Mouse (Mus musculus): ENCODE measurements at regions not wholly inside any gene's neighbourhood (a gene's known extent, or its start where the extent isn't known, plus 50 kb on each side); places are given as distances from the start of the nearest gene placed in this dataset.
A peak's percentile ranks its signal among the peaks of the same experiment; 100 is the strongest.

GRCm38 (mm10) chr4:54282934-54283333 lies 457.1 kb downstream of the Tmem38b start:
- DNase-seq, result peak; percentile 8 to 17
- intact Hi-C loops (cut with DNase I), result no loop called here

GRCm38 (mm10) chr4:54313804-54314203 lies 488.0 kb downstream of the Tmem38b start:
- no peak for DNase-seq
- intact Hi-C loops (cut with DNase I), result loop anchor here (10.0 kb wide), 1 partner anchor 931 kb away; no protein-coding TSS in a partner anchor

- DNase-seq, result no peak
Measured at GRCm38 (mm10) chr4:54324851-54325250, 499.0 kb downstream of the Tmem38b start.

GRCm38 (mm10) chr4:54328273-54328672 lies 502.4 kb downstream of the Tmem38b start:
- intact Hi-C loops (cut with DNase I), result no loop called here
- no peak for DNase-seq

More at GRCm38 (mm10) chr4:54324851-54325250, 499.0 kb downstream of the Tmem38b start:
- intact Hi-C loops (cut with DNase I), result no loop called here

DNA sequence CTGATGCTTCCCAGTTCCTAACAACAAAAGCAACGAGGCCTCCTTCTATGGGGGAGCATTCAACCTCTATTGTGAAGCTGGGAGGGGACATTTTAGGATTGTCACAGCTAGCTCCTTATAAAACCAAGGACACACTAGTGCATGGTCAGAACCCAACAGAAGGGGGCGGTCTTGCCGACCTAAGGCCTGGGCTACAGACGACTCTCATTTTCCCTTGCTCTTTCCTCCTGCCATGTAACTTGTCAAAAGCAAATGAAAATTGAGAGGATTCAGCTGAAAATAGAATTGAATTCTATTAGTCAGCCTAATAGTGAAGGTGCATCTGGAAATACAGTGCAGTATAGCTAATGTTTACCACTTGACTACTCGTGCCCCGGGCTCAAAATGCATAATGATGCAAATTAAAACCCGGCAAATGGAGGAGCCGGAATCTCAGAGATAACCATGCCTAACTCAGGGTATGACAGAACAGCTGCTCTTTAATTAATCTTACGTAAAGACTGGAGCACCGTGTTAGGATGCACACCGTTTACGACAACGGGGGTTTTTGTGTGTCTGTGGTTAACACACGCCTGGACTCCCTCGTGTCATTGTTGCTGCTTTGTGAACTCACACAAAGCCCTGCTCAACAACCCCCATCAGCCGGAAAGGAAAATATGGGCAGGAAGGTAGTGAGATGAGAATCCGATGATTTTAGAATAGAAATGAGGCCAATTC lies 503.0 kb downstream of the Tmem38b start:
- intact Hi-C loops (cut with DNase I), result no loop called here
- no peak for DNase-seq

- DNase-seq, result no peak
- intact Hi-C loops (cut with DNase I), result no loop called here
Measured at GRCm38 (mm10) chr4:54330686-54331085, 504.8 kb downstream of the Tmem38b start.

GRCm38 (mm10) chr4:54331588-54332211 lies 505.9 kb downstream of the Tmem38b start:
- no peak for DNase-seq
- intact Hi-C loops (cut with DNase I), result no loop called here

GRCm38 (mm10) chr4:54332261-54332660 lies 506.4 kb downstream of the Tmem38b start:
- intact Hi-C loops (cut with DNase I), result no loop called here

DNA sequence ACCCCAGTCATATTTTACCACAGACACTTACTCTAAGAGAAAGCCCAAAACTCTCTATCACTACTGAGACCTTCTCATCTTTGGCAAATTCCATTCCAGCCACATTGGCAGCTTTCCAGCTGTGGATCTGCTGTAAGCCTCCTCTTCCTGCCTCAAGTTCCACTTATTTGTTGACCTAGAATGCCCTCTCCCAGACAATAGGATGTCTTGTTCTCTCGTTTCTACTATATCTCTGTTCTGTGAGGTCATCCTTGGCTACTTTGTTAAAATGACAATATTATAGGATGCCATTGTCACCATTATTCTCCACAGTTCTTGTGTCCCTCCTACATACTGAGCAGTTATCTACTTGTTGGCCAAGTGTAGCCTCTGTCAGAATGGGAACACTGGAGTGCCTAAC lies 512.7 kb downstream of the Tmem38b start:
- no peak for DNase-seq
- intact Hi-C loops (cut with DNase I), result no loop called here

More at GRCm38 (mm10) chr4:54332261-54332660, 506.4 kb downstream of the Tmem38b start:
- no peak for DNase-seq

GRCm38 (mm10) chr4:54340106-54340505 lies 514.3 kb downstream of the Tmem38b start:
- intact Hi-C loops (cut with DNase I), result no loop called here

DNA sequence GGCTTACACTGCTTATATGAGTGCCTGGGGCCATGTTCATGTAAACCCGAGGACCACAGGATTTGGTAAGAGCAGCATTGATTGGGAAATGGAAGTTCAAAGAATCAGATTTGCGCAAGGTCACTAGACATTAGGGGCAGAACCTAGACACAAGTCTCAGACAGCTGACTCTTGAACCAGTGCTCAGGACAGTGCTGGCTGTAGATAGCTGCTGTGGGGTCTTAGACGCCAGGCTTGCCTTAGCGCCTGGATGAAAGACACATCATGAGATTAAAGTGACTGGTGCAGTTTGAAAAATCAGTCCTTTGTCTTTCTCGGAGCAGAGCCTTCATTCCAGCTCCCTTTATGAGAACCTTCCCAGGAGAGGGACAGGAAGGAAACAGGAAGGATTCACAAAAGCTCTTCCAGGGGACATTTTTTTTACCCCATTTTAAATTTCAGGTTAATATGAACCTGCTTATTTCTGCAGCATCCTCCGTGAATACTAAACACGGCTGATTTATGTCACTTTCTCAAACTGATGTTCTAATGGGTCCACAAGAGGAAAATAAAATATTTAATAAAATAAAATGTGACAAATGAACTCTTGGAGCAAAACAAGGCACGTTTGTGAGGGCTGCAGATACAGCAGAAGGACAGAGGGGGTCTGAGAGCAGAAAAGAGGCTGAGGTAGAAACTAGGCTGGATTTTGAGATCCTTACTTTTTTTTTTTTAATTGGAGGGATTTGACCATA lies 528.0 kb downstream of the Tmem38b start:
- intact Hi-C loops (cut with DNase I), result no loop called here
- no peak for DNase-seq

More at GRCm38 (mm10) chr4:54340106-54340505, 514.3 kb downstream of the Tmem38b start:
- no peak for DNase-seq

GRCm38 (mm10) chr4:54354391-54354726 lies 528.5 kb downstream of the Tmem38b start:
- no peak for DNase-seq
- intact Hi-C loops (cut with DNase I), result no loop called here

DNA sequence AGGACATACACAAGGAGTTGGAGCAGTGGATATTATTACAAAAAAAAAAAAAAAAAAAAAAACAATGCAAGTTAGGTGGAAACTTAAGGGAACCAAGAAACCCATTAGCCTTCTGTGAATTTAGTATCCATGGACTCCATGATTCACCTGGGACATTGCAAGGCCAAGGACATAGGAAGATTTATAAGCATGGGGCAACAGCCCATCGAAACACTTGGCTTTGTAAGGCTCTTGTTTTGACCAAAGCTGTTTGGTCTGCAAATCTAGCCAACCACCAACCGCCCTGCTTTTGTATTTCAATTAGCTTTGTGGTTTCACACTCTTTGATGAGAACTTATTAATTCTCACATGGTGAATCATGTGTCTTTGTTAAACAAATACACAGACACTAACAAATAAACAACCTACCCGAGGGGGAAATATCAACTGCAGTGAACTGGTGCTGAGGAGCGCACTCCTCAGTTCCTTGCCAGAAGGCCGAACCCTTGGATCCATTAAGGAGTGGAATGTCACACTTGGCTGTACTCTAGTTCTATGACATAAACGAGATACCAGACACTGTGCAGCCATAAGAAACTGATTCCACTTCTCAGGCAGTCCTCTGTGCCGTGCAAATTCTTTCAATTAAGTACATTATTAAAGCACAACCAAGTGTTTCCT lies 529.7 kb downstream of the Tmem38b start:
- intact Hi-C loops (cut with DNase I), result no loop called here
- DNase-seq, result no peak

- intact Hi-C loops (cut with DNase I), result no loop called here
- no peak for DNase-seq
Measured at GRCm38 (mm10) chr4:54356041-54356427, 530.2 kb downstream of the Tmem38b start.

DNA sequence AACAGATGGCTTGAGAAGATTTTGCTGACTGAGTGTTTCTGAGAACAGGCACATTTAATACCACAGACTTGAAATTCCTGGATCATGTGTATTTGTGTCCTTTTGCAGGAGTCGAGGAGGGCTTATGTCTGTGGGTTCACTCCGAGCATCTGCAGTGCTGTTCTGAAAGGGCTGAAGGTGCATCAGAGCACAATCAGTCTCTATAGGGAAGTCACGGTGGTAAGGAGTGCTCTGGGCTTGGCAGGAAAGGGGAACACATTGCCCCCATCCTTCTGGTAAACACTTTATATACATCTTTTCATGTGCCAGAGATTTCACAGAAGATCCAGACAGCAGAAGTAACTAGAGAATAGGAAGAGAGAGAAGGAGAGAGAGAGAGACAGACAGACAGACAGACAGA lies 545.1 kb downstream of the Tmem38b start:
- intact Hi-C loops (cut with DNase I), result no loop called here
- no peak for DNase-seq

GRCm38 (mm10) chr4:54371418-54371957 lies 545.6 kb downstream of the Tmem38b start:
- DNase-seq, result no peak
- intact Hi-C loops (cut with DNase I), result no loop called here

GRCm38 (mm10) chr4:54373606-54374005 lies 547.8 kb downstream of the Tmem38b start:
- no peak for DNase-seq
- intact Hi-C loops (cut with DNase I), result no loop called here

DNA sequence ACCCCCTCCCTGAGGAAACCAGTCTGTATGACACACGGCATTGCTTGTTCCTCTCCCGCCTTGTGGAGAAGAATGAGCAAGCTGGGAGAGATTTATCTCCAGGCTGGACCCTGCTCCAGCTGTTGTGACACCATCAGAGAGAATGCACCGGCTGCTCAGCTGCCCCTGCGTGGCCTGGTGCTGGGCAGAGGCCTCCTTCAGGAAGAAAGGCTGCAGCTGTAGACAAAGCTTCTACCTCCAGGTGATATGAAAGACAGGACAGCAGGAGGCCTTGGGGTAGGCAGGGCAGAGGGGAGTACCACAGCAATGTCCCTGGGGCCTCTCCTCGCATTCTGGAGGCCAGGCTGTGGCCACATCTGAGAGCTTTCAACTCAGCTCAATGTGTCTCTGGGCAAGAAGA lies 548.6 kb downstream of the Tmem38b start:
- intact Hi-C loops (cut with DNase I), result no loop called here
- no peak for DNase-seq

DNA sequence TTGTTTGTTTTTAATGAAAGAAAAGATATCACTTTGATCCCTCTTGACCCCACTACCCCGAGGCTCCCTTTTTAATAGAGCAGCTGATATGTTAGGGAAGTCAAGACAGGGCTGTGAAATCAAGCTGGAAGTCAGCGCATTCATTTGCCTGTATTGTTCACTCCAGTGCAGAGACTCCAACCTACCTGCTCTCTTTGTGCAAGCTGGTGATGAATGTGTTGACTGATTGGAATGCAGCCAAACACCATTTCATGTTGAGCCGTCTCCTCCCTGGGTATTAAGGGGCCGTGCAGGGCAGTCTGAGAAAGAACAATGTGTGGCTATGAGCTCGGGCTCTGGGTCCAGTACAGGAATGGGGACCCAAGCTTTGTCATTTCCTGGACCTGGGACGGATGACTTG lies 557.4 kb upstream of the Zfp462 start:
- DNase-seq, result no peak
- intact Hi-C loops (cut with DNase I), result no loop called here

DNA sequence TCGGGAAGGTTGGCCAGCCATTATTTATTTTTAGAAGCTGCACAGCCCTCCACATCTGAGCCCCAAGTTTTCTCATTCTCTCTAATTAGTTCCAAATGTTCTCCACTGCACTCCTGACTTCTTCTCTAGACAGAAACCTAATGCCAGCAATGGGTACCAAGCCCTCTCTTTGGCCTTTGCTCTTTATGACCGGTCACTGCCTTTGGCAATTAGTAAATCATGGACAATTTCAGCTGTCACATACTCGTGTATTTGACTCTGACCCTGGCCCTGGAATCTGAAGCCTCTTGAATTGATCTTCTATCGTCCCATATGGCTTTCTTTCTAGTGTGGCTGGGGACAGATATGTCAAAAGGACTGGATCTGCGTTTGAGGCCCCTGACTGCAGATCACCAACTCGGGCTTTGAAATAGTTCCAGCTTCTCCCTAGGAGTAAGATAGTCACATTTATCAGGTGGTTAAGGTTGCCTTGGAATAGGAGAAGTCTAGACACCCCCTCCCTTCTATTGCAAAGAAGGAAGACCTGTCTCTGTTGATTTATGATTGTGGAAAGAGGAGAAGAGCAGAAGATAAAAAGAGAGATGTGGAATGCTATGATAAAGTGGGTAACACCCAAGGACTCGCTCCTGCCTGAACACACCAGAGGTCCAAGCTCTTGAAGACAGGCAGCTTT lies 553.2 kb upstream of the Zfp462 start:
- DNase-seq, result no peak
- intact Hi-C loops (cut with DNase I), result no loop called here

All from gastrocnemius, postnatal 36 days (tissue).